Mouse (Mus musculus) central nervous system, embryonic 11.5 days (tissue): ENCODE results near the gene Tns2. TPM values are rescaled to one million over a fixed set of nuclear protein-coding genes. Genes with fewer than 3 reads are reported as not detected.

Source experiments
- polyA plus RNA-seq: library from polyadenylated mRNA; depleted of rRNA; stranded (reverse); fragments of >200 nt; gene quantifications from 2 replicates; pipeline ENCODE4 v1.2.3, GENCODE M21; 2012; rRNA removed

Tns2 gene
- polyA plus RNA-seq = 11.3 and 23.8 TPM in 2 replicates

DNA sequence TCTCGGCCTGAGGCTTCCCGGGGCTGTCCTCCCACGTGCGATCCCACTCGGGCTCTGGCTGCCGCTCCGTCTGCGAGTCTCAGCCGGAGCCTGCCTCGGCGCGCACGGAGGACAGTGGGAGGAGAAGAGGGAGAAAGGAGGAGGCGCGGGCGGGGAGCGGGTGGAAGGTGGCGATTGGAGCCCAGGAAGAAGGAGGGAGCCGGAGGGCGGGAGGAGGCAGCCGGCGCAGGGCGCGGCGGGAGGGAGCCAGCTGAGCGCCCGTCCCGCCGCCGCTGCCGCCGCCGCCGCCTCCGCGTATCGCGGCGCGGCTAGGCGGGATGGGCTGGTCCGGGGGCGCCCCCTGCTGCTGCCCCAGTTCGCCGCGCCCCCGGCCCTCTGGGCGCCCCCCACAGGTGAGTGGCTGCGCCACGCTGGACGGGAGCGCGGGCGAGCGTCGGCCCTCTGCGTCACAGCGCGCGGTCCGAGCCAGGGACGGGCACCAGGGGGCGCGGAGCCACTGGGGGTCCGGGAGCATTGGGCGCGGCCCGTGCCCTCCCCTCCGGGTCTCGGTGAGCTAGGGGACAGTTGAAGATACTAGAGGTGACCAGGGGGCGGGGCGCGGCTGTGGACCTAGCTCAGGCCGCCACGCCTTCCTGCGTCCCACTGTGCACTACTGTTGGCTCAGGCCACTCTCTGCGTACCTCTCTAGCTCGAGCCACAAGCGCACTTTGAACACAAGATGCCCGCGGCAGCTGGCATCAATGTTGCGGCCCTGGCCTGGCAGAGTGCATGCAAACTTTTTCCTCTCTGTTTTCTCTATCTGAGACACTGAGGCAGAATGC, at the start of gene Tns2:
TSS of gene Tns2 (plus strand) at position 253 of the 821 bp plus-strand sequence.

DNA sequence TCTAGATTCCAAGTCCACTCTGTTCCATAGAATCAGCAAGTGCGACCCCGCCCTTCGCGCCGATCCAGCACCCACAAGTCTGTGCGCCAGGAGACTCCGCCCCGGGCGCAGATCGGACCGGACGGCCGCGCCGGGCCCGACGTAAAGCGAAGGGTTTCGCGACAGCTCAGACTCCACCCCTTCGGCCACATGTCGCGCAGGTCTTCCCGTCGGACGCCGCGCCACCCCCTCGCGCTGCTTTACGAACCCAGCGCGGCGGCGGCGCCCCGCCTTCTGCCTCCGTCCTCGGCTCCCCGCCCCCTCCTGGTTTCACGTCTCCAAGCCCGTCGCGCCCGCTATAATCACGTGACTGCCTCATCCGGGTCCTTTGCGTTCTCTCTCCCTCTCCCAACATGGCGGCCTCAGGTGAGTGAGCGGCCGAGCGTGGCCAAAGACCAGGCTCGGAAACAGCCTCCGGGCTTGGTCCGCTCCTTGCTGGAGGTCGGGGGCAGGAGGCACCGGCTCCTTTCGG, 26.6 kb upstream of the Tns2 start, which contains the start of gene Eif4b:
TSS of gene Eif4b (plus strand) at position 215 of the 511 bp plus-strand sequence.

DNA sequence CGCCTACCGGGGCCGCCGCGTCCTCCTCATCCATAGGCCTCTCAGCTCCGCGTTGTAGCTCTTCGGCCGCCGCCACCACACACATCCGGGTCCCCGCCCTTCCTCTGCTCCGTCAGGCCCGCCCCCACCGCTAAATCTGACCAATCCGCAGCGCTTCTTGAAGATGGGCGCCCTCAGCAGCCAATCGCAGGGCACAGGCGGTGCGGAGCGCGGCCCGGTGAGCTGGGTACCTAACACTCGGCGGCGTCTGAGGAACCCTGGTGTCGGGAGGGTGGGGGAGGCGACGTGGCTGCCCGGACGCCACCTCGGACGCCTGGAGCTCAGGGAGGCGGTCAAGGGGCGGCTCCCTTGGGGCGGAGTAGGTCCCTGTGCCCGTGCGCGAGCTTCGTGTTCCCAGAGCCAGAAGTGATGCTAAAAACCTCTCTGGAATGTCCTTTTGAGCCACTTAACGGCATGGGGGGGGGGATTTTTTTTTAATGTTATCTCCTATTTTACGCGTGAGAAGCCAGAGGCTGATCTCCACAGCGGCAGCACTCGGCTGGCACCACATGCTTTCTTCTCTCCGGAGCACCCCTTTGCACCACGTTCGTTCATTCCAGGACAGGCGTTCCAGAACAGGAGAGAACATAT, 36.0 kb downstream of the Tns2 start, which contains the start of gene Spryd3:
TSS of gene Spryd3 (minus strand) at position 106 of the 630 bp plus-strand sequence.

DNA sequence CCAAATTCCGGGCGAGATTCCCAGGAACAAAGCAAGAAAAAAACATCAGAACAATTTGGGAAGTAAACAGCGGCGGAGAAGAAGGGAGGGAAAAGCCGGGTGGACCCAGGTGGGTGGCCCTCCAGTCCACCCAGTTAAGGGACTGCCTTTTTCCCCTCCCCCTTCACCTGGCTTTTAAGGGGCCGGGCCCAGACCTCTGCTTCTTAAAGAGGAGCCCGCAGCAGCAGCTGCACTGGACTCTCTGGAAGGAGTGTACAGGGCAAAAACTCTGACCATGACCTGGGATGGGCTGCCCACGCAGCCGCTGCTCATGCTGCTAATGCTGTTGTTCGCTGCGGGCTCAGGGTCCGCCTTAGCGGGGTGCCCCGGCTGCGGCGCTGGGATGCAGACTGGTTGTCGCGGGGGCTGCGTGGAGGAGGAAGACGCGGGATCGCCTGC, 44.1 kb downstream of the Tns2 start, which contains the start of gene Igfbp6:
TSS of gene Igfbp6 (plus strand) at position 89 of the 438 bp plus-strand sequence.

DNA sequence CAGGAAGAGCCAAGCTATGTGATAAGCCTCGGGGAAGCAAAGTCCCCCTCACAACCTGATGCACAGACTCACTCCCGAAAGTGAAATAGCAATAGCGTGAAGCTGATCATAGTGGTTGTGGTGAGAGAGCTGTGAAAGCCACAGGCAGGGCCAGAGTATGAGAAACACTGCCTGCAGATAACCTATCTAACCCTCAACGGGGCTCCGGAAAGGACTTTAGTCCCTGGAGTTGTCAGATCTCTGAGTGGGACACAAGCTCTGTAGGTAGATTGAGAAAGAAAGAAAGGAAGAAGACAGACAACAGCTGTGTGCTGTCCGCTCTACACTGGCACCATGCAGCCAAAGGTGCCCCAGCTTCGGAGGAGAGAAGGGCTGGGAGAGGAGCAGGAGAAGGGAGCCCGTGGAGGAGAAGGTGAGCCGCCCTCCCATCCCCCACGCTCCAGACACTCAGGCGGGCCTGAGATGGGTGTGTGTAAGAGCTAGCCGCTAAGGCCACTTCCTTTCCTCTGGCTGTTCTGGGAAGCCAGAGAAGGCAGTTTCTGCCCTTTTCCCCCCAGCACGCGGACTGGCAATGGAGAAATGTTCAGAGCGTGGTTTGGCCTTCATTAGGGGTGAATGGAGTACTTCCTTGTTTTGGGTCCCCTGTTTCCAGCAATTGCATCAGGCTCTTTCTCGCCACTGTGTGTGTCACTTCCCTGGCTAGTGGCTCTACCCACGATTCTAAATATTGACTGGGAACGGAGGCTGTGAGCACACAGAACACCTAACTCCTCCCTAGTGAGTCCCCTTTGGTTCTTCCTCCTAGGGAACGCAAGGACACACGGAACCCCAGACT, 50.3 kb downstream of the Tns2 start, which contains the start of gene Soat2:
TSS of gene Soat2 (plus strand) at position 226 of the 835 bp plus-strand sequence.

Other genes starting within 250 kb of the Tns2 start
- gene Krt1, start 249.6 kb upstream of the Tns2 start, polyA plus RNA-seq = 1.5 and 1.8 TPM in 2 replicates
- not detected in 2 replicates for gene Krt77, start 230.7 kb upstream of the Tns2 start, polyA plus RNA-seq
- gene Krt76, start 207.5 kb upstream of the Tns2 start, polyA plus RNA-seq = 0.02 TPM in 1 of 2 replicates, not detected in the other
- gene Krt4, start 175.7 kb upstream of the Tns2 start, polyA plus RNA-seq = not detected in 2 replicates
- 0.05 and 0.12 TPM in 2 replicates for gene Krt79, start 160.1 kb upstream of the Tns2 start, polyA plus RNA-seq
- gene Krt78, start 146.1 kb upstream of the Tns2 start, polyA plus RNA-seq = 0.01 TPM in 1 of 2 replicates, not detected in the other
- 11.0 and 13.8 TPM in 2 replicates for gene Krt8, start 95.9 kb upstream of the Tns2 start, polyA plus RNA-seq
- gene Krt18, start 72.2 kb upstream of the Tns2 start, polyA plus RNA-seq = 11.5 and 12.7 TPM in 2 replicates
- gene Eif4b, start 26.6 kb upstream of the Tns2 start, polyA plus RNA-seq = 205 and 236 TPM in 2 replicates
- 21.5 and 22.7 TPM in 2 replicates for gene Spryd3, start 35.8 kb downstream of the Tns2 start, polyA plus RNA-seq
- gene Igfbp6, start 43.9 kb downstream of the Tns2 start, polyA plus RNA-seq = 0.30 and 0.66 TPM in 2 replicates
- 1.5 and 3.2 TPM in 2 replicates for gene Soat2, start 50.1 kb downstream of the Tns2 start, polyA plus RNA-seq
- gene Zfp740, start 102.8 kb downstream of the Tns2 start, polyA plus RNA-seq = 108 and 110 TPM in 2 replicates
- gene Csad, start 104.3 kb downstream of the Tns2 start, polyA plus RNA-seq = 49.1 and 56.8 TPM in 2 replicates
- gene Itgb7, start 131.5 kb downstream of the Tns2 start, polyA plus RNA-seq = 0.73 and 0.90 TPM in 2 replicates
- gene Rarg, start 157.1 kb downstream of the Tns2 start, polyA plus RNA-seq = 13.7 and 38.6 TPM in 2 replicates
- 0.38 and 1.4 TPM in 2 replicates for gene Gm9918, start 170.2 kb downstream of the Tns2 start, polyA plus RNA-seq
- gene Mfsd5, start 179.0 kb downstream of the Tns2 start, polyA plus RNA-seq = 33.8 and 34.8 TPM in 2 replicates
- gene Espl1, start 195.9 kb downstream of the Tns2 start, polyA plus RNA-seq = 45.6 and 46.7 TPM in 2 replicates
- gene Pfdn5, start 225.7 kb downstream of the Tns2 start, polyA plus RNA-seq = 419 and 461 TPM in 2 replicates
- gene Myg1, start 231.3 kb downstream of the Tns2 start, polyA plus RNA-seq = 106 and 130 TPM in 2 replicates